Comparison of ENCODE assay signal across 8 mouse cellular contexts in genomic region chr17:34143033-34143432, GRCm38 (mm10). TPM values are rescaled to one million over a fixed set of nuclear protein-coding genes. Genes with fewer than 3 reads are reported as not detected.
A peak's percentile ranks its signal among the peaks of the same experiment; 100 is the strongest.
DNase-seq lines count a peak whose midpoint lies in the region; ATAC-seq and TF ChIP-seq lines count a peak whose summit lies in the region.

H2-DMb2 (plus strand) TSS chr17:34143307.

- H3K27me3 ChIP-seq in forebrain, postnatal 0 days (ENCODE audit: insufficient read depth, low read length), result peaks cover 34% of the 10 kb centered on the region
- peaks cover 44% of the 10 kb centered on the region for H3K27me3 ChIP-seq in forebrain, embryonic 12.5 days
- peaks cover 15% of the 10 kb centered on the region for H3K27me3 ChIP-seq in kidney, embryonic 16.5 days (ENCODE audit: insufficient read depth, low read length)
- H3K27me3 ChIP-seq in megakaryocyte, embryonic 14.5 days (replicated peaks), result peaks cover 28% of the 10 kb centered on the region

- H3K27ac ChIP-seq in forebrain, postnatal 0 days (ENCODE audit: low read depth, low read length), result no peak within 1 kb of the TSS
- no peak within 1 kb of the TSS for H3K27ac ChIP-seq in forebrain, embryonic 12.5 days
- H3K27ac ChIP-seq in brown adipose tissue, adult 24 weeks (replicated peaks; ENCODE audit: low read depth, low read length), result peak within 1 kb of the TSS; percentile 66
- H3K27ac ChIP-seq in kidney, embryonic 16.5 days (ENCODE audit: low read length), result 0 out of 2 replicates have a peak within 1 kb of the TSS, but pooled peaks have one; percentile 20

- no peak for DNase-seq in forebrain, postnatal 0 days
- peak; percentile 87 to 90 for DNase-seq in thymus, postnatal 36 days
- DNase-seq in urinary bladder, adult 18-20 months (ENCODE audit: low spot score in 2 of 2), result no peak
- no peak for DNase-seq in left cerebral cortex, postnatal 36 days (ENCODE audit: low spot score in 2 of 2)

- H3K9ac ChIP-seq in forebrain, postnatal 0 days, result no peak within 1 kb of the TSS
- H3K9ac ChIP-seq in forebrain, embryonic 12.5 days, result no peak within 1 kb of the TSS
- no peak within 1 kb of the TSS for H3K9ac ChIP-seq in kidney, embryonic 16.5 days (replicated peaks; ENCODE audit: low read length)

- WGBS in forebrain, postnatal 0 days, result 35% methylated on average over 7 of the region's 7 CpGs
- 43% methylated on average over 7 of the region's 7 CpGs for WGBS in forebrain, embryonic 12.5 days
- WGBS in kidney, embryonic 16.5 days, result 12% methylated on average over 7 of the region's 7 CpGs

- H3K4me2 ChIP-seq in forebrain, postnatal 0 days (ENCODE audit: low read depth), result no peak within 1 kb of the TSS
- H3K4me2 ChIP-seq in forebrain, embryonic 12.5 days, result no peak within 1 kb of the TSS
- H3K4me2 ChIP-seq in kidney, embryonic 16.5 days (replicated peaks; ENCODE audit: low read depth, low read length), result peak within 1 kb of the TSS; percentile 29; the same call in 1 of the 2 replicates

- no peak for TF ChIP-seq CTCF in forebrain, postnatal 0 days (IDR thresholded peaks at IDR 0.05; ENCODE audit: low read depth)

- H3K9me3 ChIP-seq in forebrain, postnatal 0 days (ENCODE audit: low read length), result no peaks in the 10 kb centered on the region
- no peaks in the 10 kb centered on the region for H3K9me3 ChIP-seq in forebrain, embryonic 12.5 days
- no peaks in the 10 kb centered on the region for H3K9me3 ChIP-seq in kidney, embryonic 16.5 days (ENCODE audit: low read length)
- H3K9me3 ChIP-seq in megakaryocyte, embryonic 14.5 days, result no peaks in the 10 kb centered on the region

- H3K4me3 ChIP-seq in forebrain, postnatal 0 days (ENCODE audit: low read depth, low read length), result no peak within 1 kb of the TSS
- no peak within 1 kb of the TSS for H3K4me3 ChIP-seq in forebrain, embryonic 12.5 days (replicated peaks)
- H3K4me3 ChIP-seq in brown adipose tissue, adult 24 weeks (ENCODE audit: insufficient read depth, low read depth, low read length), result peak within 1 kb of the TSS; percentile 11; the same call in 1 of the 2 replicates
- H3K4me3 ChIP-seq in kidney, embryonic 16.5 days (ENCODE audit: low read length), result no peak within 1 kb of the TSS
- peak within 1 kb of the TSS; percentile 73 for H3K4me3 ChIP-seq in megakaryocyte, embryonic 14.5 days (replicated peaks)

- ATAC-seq in forebrain, postnatal 0 days, result peak; percentile 50; the same call in 1 of the 2 replicates
- ATAC-seq in forebrain, embryonic 12.5 days (ENCODE audit: low FRiP score), result no peak
- ATAC-seq in kidney, embryonic 16.5 days (ENCODE audit: low FRiP score, low TSS enrichment), result peak; percentile 74

- H3K4me1 ChIP-seq in forebrain, postnatal 0 days (ENCODE audit: insufficient read depth), result no peaks in the 10 kb centered on the region
- H3K4me1 ChIP-seq in forebrain, embryonic 12.5 days, result peaks cover 16% of the 10 kb centered on the region
- no peaks in the 10 kb centered on the region for H3K4me1 ChIP-seq in brown adipose tissue, adult 24 weeks (ENCODE audit: control insufficient read depth, insufficient read depth, insufficient read length, low read length)
- peaks cover 17% of the 10 kb centered on the region; the same call in 1 of the 2 replicates for H3K4me1 ChIP-seq in kidney, embryonic 16.5 days (ENCODE audit: insufficient read depth, low read length)
- H3K4me1 ChIP-seq in megakaryocyte, embryonic 14.5 days, result peaks cover 42% of the 10 kb centered on the region

- H3K36me3 ChIP-seq in forebrain, postnatal 0 days (ENCODE audit: insufficient read depth), result no peaks in the 10 kb centered on the region
- no peaks in the 10 kb centered on the region for H3K36me3 ChIP-seq in forebrain, embryonic 12.5 days (replicated peaks)
- H3K36me3 ChIP-seq in kidney, embryonic 16.5 days (ENCODE audit: insufficient read depth, low read length), result no peaks in the 10 kb centered on the region
- H3K36me3 ChIP-seq in megakaryocyte, embryonic 14.5 days (replicated peaks; ENCODE audit: low read length), result peaks cover 4% of the 10 kb centered on the region

- intact Hi-C loops in left cerebral cortex, postnatal 36 days (cut with DNase I), result no loop called here

RNA-seq across cellular contexts. Expression of gene H2-DMb2, which starts in this region (rescaled TPM):
- total RNA-seq in forebrain, postnatal 0 days (2014; rRNA removed), result 2.2 and 2.4 TPM in 2 replicates
- polyA plus RNA-seq in forebrain, postnatal 0 days (2015; fragmentation: Nextera tagmentation; extraction: Ambion mirVana), result 0.72 and 1.0 TPM in 2 replicates
- not detected in 2 replicates for polyA plus RNA-seq in forebrain, embryonic 12.5 days (2016; fragmentation: Nextera tagmentation; extraction: Ambion mirVana)
- not detected in 2 replicates for polyA plus RNA-seq in brown adipose tissue, adult 24 weeks (2012; ENCODE audit: insufficient read depth, insufficient read length, missing spikeins)
- polyA plus RNA-seq in kidney, embryonic 16.5 days (2015; fragmentation: Nextera tagmentation; extraction: Ambion mirVana), result 24.5 and 30.3 TPM in 2 replicates
- 1.5 TPM in 1 of 2 replicates, not detected in the other for polyA plus RNA-seq in megakaryocyte, embryonic 14.5 days (2012; ENCODE audit: insufficient read depth, low replicate concordance)
- total RNA-seq in left cerebral cortex, postnatal 36 days (2021), result under 1 TPM; 0.59 to 0.93 TPM

Comparison
In these comparisons a context has a peak if more than half of its experiments do, and no peak if none do; other contexts are left out.
1. RNA of gene H2-DMb2 (polyA plus RNA-seq): 24.5 to 30.3 TPM in kidney, embryonic 16.5 days; 1.5 TPM in megakaryocyte, embryonic 14.5 days, 0.72 to 1.0 TPM in forebrain, postnatal 0 days, not detected in brown adipose tissue, adult 24 weeks and not detected in forebrain, embryonic 12.5 days; every median in the first group is over 10 times any median in the second.
2. DNase-seq: peak in thymus, postnatal 36 days (2 of 2); none in forebrain, postnatal 0 days (single experiment), urinary bladder, adult 18-20 months (0 of 2) and left cerebral cortex, postnatal 36 days (0 of 2).
3. H3K27ac ChIP-seq: peak in brown adipose tissue, adult 24 weeks (single experiment) and kidney, embryonic 16.5 days (single experiment); none in forebrain, postnatal 0 days (single experiment) and forebrain, embryonic 12.5 days (single experiment).
4. H3K4me3 ChIP-seq: peak in brown adipose tissue, adult 24 weeks (single experiment) and megakaryocyte, embryonic 14.5 days (single experiment); none in forebrain, postnatal 0 days (single experiment), forebrain, embryonic 12.5 days (single experiment) and kidney, embryonic 16.5 days (single experiment).